Mouse (Mus musculus) megakaryocyte, adult 5-6 weeks (primary cell): ENCODE results near the gene Isca2. TPM values are rescaled to one million over a fixed set of nuclear protein-coding genes. Genes with fewer than 3 reads are reported as not detected.

Source experiments
- ATAC-seq: 2 replicates; pipeline ENCODE4 v1.8.0; 2016; ENCODE audit warnings: mild to moderate bottlenecking, inconsistent platforms; ENCODE audit not compliant: poor library complexity, severe bottlenecking
- total RNA-seq, 2 experiments: library from RNA; stranded (forward) in 1 of 2; stranded (reverse) in 1 of 2; fragments of 153-499, 151-499 nt in 1 of 2; fragments of 221-1000, 200-1000 nt in 1 of 2; gene quantifications; 2 replicates each; pipeline versions ENCODE4 v1.2.3 to v1.2.4; 2015 to 2017

Gene Isca2
- 88.9 and 93.6 TPM in 2 replicates for total RNA-seq (2015)
- 43.9 and 45.8 TPM in 2 replicates for total RNA-seq (2017)

DNA sequence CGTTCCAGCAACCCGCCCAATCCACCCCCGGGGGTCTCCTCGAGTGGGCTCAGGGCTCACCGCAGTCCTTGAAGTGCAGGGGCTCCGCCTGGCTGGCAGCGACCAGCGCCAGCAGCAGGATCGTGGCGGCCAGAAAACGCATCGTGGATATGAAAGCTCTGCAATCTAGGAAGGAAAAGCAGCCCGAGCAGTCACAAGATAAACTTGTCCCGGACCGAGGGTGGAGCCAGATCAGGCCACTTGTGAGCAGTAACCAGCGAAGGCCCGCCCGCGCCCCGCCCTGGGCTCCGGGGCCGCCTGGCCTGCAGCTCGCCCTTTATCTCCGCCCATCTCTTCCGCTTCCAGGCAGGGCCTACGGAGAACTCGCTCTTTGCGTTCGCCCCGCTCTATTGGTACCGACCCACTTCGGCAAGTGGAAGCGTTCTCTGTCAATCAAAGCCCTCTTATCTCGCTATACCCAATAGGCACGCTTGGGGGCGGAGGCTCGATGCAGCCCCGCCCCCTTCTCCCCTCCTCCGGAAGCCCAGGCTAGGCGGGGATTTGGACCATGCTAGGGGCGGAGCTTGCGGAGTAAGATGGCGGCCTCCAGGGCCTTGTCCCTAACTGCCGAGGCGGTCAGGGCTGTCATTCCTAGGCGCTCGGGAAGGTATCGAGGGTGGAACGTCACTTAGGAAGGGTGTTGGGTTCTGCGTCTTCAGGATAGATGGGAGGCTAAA is at the start of gene Isca2, which contains the start of gene Npc2:
Gene Isca2, plus strand, starts transcription at position 526 of the 716 bp plus-strand sequence.
Gene Npc2, minus strand, starts transcription at position 427 of the 716 bp plus-strand sequence.
- peak; percentile 95 for ATAC-seq

DNA sequence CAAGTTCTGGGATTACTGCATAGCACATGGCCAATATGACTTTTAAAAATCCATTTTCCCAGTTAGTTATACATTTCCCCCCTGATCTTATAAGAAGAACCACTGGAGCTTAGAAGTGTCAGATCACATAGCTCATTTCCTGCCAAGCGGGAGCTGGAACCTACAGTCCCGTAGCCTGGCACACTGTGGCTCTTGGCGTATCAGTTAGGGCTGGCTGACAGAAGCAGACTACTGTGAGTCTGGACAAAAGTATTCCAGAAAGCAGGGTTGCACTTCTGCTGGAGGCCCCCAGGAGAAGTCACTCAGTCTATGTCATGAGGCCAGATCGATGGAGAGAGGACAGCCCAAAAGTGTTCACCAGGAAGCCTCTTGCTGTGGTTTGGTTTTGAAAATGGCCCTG is 46.7 kb upstream of the Isca2 start:
- ATAC-seq, result no peak

DNA sequence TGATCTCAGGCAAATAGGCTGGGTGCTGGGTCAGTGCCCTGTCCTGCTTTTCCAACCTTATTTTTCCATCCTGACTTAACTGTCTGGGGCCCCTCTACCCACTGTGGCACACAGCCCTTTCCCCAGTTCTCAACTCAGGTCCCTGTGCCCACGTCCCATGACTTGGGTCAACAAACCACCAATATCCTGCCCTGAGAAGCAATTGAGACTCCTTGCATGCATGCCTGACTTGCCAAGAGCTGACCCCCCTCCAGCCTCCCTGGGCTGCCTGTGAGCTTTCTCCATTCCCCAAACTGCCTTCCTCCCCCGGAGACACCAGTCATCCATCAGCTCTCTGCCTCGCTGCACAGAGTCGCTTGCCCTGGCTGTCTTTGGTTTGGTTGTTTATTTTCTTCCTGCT is 46.1 kb upstream of the Isca2 start:
- no peak for ATAC-seq

DNA sequence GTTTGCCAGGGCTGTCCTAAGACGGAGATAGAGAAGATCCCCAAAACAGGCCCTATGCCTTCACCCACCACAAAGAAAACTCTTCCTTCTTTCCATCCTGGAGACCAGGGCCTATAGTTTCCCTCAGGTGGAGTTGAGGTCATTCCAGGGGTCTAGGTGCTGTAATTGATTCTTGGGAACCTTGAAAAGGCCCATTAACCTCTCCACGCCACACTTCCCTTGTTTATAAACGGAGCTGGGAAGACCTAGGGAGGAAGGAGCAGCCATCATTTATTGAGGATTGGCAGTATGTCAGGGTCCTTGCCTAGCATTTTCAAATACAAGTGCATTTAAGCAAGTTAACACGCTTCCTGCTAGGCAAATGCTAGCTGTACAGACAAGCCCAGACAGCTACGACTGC is 45.6 kb upstream of the Isca2 start:
- ATAC-seq, result no peak

DNA sequence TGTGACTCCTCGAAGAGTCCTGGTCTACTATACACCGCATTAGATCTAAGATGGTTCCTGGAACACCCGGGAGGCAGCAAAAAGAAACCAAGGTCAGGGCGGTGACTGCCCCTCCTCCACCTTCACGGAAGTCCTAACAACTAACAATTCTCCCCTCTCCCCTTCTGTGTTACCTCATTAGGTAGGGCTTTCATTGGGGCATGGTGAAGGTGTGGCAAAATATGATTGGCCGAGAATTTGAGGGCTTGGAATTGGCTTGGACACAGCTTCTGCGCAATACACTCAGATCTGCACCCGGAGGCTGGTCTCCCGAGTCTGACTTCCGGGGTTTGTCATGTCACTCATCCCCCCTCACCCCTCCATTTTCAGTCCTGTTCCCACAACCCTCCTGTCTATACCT is 44.6 kb upstream of the Isca2 start:
- no peak for ATAC-seq

DNA sequence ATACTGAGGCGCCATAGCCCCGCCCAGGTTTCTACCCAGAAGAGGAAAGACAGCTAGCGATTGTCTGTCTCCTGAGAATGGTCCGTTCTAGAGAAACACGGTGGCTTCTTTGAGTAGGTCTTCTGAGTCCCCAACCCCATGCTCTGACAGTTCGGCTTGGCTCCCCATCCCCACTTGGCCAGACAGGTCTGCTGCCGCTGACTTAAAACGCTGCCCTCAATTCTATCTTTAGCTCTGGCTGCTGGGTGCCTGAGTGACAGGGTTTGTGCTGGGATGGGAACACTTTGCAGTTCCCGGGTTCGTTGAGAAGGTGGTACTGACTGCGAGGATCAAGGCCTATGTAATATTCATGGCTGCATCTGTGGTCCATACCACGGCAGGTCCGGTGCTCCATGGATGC is 39.7 kb upstream of the Isca2 start:
- no peak for ATAC-seq

DNA sequence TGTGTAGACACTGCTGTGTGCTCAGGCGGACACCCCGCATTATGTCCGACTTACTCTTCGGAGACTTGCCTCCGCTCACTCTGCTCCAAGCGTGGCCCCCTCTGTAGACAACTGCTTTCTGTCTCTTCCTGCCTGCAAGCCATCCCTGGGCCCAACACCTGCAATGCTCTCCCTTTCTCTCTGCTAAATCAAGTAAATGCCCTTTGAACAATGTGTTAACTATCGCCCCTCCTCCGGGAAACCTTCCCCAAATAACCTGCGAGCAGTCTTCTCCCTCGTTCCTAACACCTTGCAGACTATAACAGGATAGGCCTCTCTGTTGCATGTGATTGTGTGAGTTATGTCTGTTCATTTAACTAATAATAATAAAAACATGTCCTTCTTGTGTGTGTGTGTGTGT is 29.6 kb upstream of the Isca2 start:
- ATAC-seq, result no peak

DNA sequence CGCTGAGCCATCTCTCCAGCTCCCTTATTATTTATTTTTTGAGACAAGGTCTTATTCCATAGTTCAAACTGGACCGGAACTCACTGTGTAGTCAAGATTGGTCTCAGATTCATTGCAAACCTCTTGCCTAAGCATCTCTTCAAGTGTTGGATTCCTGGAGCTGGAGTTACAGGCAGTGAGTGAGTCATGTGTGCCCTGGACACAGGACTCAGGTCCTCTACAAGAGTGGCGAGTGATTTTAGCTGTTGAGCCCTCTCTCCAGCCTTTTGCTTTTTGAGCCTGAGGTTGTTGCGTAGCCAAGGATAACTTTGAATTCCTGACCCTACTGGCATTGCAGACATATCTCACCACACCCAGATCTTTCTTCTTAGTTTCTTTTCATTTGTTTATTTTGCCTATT is 27.4 kb upstream of the Isca2 start:
- ATAC-seq, result no peak

DNA sequence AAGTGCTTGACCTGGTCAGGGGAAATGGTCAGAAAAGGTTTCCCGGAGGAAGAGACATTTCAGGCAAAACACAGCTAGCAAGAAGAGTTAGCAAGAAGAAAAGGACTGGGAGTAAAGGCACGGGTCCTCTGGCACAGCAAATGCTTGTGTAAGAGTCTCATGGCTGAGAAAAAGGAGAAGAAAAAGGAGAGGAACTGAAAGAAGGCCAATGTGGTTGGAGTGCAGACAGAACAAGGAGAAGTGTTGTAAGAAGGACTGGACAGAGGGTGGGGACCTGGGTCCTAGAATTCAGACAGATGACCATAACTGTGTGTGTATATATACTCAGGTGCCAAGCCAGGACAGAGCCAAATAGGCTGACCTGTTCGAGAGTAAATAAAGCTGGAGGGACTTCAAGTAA is 24.9 kb upstream of the Isca2 start:
- ATAC-seq, result peak; percentile 82

DNA sequence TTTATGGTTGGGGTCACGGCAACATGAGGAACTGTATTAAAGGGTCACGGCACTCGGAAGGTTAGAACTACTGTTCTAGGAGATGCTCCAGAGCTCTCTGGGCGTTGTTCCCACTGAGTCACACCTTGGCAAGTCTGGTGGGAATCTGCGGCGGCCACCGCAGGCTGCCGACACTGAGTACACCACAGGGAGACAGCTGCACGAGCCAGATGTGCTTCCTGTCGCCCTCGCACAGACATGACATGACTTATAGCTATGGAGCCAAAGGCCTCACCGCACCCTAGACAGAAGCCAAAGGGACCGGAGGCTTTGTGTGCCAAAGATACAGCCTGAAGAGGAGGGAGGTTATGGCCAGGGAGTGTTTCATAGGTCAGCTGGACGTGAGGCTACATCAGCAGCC is 22.4 kb upstream of the Isca2 start:
- no peak for ATAC-seq

DNA sequence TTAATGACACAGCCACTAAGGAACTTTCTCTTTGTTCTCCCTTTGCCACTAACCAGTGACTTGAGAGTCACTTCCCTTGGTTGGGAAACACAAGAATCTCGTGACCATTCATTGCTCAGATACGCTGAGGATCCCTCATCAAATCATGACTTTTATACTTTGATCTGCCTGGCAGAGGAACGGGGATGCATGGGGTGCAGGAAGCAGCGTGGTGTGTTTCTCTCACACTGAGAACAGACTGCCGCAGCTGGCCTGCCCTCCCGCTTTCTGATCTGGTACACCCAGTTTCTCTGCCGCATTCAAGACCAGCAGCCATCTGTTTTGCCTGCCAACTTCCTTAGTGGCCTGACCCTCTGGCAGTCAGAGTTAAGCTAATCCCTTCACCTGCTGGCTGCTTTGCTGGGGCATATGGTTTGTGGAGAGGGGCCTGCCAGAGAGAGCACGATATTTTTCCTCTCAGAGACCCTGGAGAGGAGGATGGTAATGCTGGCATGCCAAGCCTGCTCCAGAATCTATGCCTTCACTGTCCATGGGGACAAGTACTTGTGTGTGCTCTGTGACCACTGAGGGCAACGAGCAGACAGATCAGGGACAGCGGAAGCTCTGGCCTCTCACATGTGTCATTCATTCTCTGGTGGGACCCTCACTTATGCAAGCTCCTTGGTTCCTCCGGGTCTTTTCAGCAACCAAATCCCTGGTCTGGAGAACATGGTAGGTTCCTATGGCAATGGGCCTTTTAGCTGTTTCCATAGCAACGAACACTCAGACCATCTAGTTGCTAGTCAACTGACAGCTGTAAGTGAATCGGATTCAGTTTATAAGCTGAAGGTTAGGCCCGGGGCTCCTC is 20.7 kb upstream of the Isca2 start:
- ATAC-seq, result peak; percentile 69

DNA sequence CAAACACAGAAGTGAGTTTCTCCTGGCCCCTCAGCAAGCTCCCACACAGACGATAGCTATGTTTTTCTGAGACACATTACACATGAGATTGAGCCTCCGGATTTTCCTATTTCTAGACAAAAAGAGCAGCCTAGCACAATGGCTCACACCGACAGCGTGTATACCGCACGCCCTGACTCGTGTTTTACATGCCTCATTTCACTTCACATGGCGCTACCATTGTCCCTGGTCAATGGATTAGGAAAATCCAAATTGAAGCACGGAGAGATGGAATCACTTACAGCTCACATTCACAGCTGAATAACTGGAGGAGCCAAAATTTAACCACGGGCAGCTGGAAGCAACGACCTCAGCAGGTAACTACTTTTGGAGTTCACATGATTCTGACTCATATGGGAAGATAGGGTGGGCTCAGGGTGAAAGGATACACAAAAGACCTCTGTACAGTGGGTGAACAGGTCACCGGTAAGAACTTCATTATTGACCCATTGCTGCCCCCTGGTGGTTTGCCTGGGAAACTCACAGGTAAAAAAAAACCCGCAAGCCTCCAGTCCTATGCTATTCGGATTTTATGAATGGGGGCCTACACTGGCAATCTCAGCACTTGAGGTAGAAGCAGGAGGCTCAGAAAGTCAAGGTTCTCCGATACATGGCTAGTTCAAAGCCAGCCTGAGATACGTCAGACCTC is 17.9 kb upstream of the Isca2 start:
- peak; percentile 57 for ATAC-seq

DNA sequence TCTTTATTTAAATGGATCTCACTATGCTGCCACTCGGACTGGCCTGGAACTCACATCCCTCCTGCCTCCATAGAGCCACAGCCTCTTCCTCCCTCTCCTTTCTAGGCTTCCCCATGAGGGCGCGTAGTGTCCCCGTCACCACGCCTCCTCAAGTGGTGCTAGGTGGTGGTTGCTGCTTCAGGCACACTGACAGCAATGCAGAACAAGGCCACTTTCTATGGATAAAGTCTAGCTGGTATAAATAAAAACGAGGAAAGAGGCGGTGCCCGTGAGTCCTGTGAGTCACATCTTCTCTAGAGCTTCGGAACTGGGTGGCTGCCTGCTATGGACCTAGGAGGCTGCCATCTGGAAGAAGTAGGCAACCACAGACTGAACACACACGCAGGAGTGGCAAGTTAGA is 17.0 kb upstream of the Isca2 start:
- no peak for ATAC-seq

DNA sequence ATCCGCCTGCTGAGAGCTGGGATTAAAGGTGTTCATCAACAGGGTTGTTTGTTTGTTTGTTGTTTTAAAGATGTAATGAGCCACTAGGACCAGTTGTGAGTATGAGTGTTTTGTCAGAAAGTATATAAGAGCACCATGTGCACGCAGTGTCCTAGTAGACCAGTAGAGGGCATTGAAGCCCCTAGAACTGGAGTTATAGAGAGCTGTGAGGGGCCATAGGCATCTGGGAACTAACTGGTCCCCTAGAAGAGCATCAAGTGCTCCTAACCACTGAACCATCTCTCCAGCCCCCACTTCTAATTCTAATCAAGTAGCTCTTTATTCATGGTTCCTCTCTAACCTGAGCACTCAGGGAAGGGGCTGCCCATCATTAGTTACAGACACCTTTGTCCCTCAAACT is 14.0 kb upstream of the Isca2 start:
- ATAC-seq, result no peak

DNA sequence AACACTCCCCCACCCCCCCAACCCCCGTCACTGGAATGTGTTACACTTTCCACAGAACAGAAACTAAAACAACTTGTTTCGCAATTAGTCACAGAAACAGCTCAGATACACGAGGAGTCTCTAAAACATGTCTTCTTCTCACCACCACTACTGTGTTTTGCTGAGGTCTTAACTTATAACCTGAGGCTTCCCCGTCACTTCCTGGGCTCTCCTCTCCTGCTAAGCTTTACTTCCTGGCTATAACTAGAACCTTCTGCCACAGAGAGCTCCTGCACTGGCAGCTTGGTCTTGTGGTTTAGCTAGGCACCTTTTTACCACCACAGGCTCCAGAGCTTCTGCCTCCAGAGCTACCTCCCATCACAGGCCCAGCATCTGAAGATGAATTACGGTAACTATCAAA is 10.5 kb upstream of the Isca2 start:
- peak; percentile 47 for ATAC-seq

DNA sequence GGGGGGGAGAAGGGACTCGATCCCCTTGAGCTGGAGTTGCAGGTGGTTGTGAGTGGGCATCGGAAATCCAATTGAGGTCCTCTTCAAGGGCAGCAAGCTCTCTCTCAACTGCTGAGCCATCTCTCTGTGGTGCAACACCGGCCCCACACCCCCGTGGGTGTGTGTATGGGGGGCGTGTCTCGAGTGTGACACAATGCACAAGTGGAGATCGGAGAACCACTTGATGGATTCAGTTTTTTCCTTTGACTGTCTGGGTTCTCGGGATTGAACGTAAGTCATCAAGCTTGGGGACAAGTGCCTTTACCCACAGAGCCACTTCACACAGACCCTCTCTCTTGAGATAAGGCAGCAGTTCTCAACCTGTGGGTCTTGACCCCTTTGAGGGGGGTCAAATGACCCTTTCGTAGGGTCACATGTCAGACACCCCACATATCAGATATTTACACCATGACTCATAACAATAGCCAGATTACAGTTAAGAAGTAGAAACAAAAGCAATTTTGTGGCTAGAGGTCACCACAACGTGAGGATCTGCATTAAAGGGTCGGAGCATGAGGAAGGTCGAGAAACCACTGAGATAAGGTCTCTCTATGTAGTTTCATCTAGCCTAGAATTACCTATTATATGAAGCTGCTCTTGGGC is 9.4 kb upstream of the Isca2 start:
- ATAC-seq, result peak; percentile 40; the same call in 1 of the 2 replicates

DNA sequence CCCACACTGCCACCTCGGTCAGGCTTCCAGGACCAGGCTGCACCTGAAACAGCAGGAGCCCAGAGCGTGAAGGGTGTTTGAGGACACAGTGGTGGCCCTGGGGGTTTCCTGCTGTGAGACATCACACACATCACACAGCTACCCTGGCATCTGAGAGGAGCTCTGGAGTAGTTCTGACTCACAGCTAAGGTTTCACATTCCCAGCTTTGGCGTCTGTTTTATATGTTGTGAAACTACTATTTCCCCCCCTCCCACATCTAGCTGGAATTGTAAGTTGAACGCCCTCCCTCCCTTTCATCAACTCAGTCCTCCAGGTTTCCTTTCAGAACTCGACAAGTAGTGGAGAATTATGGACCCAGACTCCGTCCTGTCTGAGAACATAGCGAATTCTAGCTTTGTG is 8.3 kb upstream of the Isca2 start:
- no peak for ATAC-seq

DNA sequence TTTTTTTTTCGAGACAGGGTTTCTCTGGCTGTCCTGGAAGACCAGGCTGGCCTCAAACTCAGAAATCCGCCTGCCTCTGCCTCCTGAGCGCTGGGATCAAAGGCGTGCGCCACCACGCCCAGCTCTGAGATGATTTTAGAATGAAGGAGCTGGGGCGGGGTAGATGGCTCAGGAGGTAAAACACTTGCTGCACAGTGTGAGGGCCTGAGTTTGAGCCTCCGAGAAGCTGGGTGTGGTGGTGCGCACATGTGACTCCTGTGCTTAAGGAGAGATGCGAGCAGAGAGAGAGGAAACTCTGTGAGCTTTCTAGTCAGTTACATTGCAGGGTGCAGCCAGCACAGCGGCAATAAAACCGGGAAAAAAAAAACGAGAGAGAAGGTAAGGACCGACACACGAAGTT is 7.5 kb upstream of the Isca2 start:
- no peak for ATAC-seq

DNA sequence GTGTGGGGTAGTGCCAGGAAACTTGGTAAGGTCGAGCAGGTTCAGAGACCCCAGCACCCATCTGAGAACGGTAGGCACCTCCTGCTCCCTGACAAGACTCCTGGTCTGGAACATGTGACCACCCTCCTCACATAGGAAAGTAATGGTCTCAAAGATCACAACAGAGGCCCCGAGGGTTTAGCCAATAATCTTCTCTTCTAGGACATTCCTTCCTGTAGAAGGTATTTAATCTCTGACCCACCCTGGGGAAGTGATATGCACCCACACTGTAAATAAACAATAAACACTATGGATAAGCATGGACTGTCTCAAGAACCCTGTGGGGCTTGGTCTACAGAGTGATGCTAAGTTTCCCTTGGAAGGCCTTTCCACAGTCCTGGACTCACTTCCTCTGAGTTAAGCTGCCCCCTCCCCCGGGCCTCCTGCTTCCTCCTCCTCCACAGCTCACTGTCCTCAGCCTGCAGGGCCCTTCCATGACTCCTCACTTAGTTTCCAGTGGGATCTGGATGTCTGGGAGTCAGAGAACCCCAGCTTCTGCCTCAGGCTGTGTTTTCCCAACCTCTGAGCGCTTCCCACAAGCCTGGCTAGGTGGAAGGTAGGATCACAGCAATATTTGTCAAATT is 6.8 kb upstream of the Isca2 start:
- peak; percentile 43 for ATAC-seq

DNA sequence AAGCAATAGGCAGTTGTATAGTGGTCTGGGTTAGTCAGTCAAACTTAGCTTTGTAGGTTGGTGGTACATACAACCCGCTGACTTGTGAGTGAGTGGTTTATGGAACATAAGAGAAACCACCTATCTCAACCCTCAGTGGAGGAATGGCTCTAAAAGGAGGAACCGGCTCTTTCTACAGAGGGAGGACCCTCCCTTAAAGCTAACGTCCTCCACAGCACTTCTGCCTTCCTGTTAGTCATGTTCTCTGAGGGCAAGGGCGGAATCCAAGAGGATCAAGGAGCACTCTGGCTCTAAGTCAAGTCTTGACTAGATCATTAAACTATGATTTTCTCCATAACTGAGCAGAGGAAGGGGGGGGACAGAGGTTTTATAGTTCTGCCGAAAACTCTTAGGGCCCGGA is 5.5 kb upstream of the Isca2 start:
- peak; percentile 77 for ATAC-seq

DNA sequence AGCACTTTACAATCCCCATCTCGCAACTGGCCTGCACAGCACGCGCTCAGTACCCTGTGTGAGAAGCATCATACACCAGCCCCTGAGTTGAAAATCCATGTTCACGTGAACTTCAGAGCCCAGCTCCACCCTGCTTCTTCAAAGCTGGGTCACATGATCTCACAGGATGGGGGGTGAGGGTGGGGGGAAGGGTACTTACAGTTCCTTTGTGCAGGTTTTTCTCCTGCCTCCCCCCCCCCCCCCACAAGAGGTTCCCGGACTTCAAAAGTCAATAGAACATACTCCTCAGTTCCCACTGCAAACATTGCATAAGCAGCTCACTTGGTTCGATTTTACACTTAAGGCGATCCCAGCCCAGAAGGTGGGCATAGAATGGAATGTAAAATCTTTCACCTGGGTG is 3.4 kb upstream of the Isca2 start:
- ATAC-seq, result no peak
